Mouse (Mus musculus) v-Abl transformed pro-B cells (cell line): ENCODE data around the gene Rpa1.
"Not testable (repeated sequence)": the region's sequence is repeated elsewhere in the genome, so short reads cannot be mapped to it uniquely, and the experiment has no call there.

Experiments used
- in situ Hi-C, 2 experiments: fragments of 400-800 bp; cut with MboI; formaldehyde crosslinking; loops; one replicate each; pipeline ENCODE4 v1.15.1; 2025; ENCODE audit not compliant: unreplicated experiment in 2 of 2

Gene Rpa1

DNA sequence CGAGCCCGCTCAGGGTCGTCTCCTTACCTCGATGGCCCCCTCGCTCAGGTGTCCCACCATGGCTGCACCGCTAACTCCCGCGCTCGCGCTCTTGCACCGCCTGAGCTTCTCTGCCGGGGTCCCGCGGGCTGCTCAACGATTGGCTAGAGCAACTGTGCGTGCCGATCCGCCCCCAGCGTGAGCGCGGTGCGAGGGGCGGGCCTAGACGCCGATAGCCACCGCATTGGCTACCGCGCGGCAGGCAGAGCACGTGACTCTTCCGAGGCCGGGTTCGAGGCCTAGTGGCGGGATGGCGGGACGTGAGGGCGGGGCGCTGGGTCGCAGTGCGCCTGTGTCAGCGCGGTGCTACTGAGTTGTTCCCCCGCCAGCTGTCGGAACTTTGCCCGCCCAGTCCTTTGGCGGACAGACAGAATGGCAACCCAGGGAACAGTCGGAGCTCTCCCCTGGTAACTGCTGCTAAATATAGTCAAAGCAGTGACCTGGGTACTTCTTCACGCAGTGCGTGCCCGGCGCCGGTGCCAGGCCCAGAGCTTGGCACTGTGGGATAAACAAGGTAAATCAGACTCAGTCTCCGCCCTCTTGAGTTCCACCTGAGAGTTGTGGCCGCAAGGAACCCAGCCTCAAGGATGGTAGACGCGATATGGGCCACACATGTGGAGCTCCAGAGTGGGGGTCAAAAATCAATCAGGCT is at the start of gene Rpa1, which contains the start of gene Smyd4:
Gene Rpa1, minus strand, starts transcription at position 126 of the 691 bp plus-strand sequence.
Gene Smyd4, plus strand, starts transcription at position 235 of the 691 bp plus-strand sequence.
- in situ Hi-C loops: no loop called here

DNA sequence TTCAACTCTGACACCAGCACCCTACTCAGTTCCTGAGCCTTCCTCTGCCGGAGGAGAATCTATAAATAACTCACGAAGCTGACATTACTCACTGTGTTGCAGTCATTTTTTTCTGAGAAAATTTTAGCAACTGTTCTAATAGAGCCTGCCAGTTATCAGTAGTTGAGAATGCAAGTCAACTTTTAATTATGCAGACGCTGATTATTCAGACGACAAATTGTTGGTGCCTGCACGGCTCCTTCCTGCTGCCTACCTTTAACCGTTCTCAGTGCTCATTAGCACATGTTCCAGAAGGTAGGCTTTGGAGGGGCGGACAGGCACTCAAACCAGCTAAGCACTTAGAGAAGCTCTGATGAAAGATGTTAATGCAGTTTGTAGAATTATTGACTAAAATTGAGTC is 49.3 kb upstream of the Rpa1 start:
- in situ Hi-C loops: no loop called here

DNA sequence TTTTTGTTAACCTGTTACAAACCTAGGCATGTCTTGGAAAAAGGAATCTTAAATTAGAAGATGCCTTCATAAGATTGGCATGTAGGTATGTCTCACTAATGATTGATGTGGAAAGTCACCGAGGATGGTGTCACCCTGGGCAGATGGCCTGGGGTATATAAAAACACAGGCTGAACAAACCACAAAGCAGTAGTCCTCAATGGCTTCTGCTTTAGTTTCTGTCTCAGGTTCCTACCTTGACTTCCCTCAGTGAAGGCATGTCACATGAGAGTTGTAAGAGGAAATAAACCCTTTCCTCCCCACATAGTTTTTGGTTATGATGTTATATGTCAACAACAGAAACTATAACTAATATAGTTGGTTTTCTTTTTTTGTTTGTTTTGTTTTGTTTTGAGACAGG is 47.5 kb upstream of the Rpa1 start:
- in situ Hi-C loops: no loop called here

DNA sequence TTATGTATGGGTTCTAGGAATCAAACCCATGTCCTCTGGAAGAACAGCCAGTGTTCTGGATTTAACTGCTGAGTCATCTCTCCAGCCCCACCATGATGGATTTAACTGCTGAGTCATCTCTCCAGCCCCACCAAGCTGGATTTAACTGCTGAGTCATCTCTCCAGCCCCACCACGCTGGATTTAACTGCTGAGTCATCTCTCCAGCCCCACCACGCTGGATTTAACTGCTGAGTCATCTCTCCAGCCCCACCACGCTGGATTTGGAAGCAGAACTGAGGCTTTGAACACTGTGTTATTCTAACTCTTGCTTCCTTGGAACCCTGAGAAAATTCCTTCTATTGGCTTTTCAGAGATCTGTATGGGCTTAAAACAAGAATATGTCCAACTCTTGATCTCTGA is 35.4 kb upstream of the Rpa1 start:
- in situ Hi-C loops: loop anchor here in 1 of 2 experiments (10.0 kb wide), 1 partner anchor 189 kb away; the partner anchor contains the start of genes Dph1 and Rtn4rl1

DNA sequence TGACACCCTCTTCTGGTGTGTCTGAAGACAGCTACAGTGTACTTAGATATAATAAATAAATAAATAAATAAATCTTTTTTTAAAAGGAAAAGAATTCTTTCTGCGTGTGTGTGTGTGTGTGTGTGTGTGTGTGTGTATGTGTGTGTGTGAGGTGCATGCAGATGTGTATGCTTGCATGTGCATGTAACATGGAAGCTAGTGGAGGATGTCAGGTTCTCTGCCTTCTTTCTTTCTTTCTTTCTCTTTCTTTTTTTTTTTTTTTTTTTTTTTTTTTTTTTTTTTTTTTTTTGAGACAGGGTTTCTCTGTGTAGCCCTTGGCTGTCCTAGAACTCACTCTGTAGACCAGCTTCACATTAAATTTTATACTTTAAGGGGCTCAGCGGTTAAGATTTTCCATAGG is 30.7 kb upstream of the Rpa1 start:
- in situ Hi-C loops: not testable (repeated sequence)

DNA sequence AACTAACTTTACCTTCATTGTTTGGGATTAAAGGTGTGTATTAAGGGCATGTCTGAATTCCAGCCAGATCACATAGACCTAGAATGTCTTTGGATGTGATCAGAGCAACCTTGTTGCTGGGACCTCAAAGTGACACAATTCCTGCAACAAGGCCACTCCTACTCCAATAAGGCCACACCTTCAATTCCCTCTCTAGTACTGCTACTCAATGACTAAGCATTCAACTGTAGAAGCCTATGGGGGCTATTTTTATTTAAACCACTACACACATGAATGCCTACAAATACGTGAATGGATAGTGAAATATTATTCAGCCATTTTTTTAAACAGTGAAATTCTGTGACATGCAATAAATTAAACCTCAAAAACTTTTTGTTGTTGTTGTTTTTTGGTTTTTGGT is 29.0 kb upstream of the Rpa1 start:
- in situ Hi-C loops: no loop called here

DNA sequence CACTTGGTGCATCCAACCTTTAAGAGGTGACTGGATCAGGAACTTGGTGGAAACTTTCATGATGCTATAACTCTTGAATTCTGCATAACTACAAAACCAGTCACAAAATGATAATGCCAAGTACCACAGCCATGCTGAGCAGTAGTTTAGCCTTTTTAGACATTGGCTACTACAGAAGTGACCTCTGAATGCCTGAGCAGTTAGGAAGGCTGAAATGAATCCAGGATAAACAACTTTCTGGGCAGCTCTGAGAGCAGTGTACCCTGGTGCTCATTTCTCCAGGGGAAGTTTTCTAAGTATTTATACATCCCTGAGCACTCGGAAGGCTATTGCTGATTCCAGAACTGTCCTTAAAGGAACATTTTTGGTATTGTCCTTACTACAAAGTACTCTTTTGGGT is 7.4 kb upstream of the Rpa1 start:
- in situ Hi-C loops: no loop called here

DNA sequence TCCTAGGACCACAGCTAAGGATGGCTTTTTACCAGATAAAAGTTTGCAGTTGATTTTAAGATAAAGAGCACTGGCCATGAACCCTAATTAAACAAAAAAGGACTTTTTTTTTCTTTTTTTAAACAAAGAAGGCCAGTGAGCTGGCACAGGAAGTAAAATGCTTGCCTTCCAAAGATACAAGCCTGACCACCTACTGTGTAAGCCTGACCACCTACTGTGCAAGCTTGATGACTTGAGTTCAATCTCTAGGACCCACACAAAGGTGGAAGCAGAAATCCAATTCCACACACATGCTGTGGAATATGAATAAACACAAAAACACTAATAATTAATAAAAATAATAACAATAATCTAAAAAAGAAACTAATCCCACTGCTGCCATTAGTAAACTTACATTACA is 3.1 kb upstream of the Rpa1 start:
- in situ Hi-C loops: no loop called here

DNA sequence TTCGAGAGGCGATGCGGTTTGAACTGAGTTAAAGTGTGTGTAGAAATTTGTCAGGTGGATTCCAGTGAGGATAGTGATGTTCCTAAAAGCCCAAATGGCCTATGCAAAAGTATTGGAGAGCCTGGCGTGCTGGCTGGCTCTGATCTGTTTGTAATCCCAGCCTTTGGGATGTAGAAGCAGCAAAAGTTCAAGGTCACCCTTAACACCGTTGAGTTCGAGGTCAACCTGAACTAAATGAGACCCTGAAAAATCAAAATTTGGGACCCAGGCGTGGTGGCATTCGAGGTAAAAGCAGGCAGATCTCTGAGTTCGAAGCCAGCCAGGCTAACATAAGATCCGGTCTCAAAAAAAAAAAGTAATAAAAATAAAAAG is 752 bp upstream of the Rpa1 start:
- in situ Hi-C loops: no loop called here

DNA sequence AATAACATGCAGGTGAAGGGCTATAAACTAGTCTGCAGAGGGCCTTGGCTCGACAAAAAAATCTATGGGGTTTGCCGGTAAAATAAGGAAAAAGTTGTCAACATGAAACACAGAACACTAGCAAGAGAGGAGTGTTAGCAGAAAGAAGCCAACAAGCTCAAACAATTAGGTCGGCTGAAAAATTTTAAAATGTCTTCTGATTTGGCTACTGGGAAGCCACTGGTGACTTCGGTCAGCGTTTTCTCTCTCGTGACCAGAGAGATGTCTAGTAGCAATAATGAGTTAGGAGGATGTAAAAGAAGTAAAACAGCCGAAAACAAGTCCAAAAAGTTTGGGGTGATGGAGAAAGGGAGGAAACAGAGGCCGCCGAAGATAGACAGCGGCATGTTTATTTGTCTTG is 528 bp downstream of the Rpa1 start:
- in situ Hi-C loops: no loop called here

DNA sequence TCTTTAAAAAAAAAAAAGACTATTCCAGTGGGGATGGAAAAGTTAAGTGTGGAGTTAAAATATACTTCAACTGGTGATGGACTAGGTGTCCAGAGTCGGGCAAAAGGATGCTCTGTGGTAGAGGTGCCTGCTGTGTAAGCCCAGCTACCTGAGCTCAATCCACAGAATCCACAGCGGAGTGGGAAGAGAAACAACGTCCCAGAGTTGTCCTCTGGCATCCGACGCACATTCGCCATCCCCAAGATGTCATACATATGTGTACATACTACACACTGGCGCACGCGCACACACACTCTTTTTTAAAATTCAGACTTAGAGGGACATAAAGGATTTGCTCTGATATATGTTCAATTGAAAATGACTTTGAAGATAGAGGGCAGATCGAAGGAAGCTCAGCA is 937 bp downstream of the Rpa1 start:
- in situ Hi-C loops: no loop called here

DNA sequence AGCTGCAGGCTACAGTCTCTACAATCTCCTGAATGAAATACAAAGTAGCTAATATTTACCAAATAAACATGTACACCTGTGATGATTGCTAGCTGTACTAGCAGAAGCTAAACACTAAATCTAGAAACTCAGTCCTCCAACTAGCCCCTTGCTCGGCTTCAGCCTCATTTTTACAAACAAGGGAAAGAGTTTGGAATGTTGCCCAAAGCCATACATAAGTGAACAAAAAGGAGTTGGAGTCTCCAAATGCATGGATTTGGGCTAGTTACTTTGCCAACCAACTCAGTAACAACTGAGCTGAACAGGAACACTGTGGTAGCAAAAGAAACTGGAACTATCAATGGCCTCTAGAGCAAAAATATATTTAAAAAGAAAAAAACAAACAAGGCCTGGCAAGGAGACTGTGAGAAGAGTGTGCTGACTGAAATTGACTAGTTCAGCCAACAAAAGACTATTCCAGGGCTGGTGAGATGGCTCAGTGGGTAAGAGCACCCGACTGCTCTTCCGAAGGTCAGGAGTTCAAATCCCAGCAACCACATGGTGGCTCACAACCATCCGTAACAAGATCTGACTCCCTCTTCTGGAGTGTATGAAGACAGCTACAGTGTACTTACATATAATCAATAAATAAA is 1.5 kb downstream of the Rpa1 start:
- in situ Hi-C loops: no loop called here

DNA sequence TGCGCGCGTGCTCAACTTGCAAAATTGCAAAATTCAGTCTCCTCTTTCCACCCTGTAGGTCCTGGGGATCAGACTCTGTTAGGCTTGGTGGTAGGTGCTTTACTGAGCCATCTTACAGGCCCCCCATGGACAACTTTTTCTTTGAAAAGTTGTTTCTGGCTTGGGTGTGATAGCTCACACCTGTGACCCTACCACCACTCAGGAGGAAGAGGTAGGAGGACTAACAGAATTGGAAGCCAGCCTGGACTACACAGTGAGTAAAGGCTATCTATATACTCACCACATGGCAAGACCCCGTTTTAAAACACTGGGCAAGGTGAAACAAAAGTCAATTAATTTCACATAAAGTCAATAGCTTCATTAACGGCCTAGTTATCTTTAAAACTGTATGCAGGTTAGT is 3.4 kb downstream of the Rpa1 start:
- in situ Hi-C loops: no loop called here

DNA sequence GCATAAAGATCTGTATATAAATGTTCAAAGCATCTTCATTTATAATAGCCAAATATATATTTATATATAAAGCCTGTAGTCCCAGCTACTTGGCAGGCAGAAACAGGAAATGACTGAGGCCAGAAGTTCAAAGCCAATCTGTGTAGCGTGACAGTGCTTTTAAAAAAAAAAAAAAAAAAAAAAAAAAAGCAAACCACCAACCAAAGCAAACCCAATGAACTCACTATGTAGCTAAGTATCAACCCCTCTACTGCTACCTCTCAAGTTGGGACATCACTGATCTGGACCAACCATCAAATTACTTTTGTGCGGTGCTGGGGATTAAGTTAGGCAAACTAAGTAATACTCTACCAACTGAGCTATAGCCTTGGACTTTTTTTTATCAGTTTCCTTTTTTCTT is 4.0 kb downstream of the Rpa1 start:
- in situ Hi-C loops: no loop called here

DNA sequence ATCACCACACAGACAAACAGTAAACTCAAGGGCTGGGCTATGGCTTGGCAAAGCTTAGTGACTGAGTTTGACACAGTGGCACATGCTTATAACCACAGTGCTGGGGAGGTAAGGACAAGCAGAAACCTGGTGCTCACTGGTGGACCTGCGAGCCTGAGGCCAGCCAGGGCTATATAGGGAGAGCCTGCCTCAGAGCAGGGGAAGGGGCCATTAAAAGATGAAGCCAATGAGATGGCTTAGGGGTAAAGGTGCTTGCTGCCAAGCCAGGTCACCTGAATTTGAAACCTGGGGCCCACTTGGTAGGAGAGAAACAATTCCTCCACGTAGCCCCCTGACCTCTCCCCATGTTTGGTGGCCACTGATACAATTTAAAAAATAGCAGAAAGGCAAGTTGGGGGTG is 5.0 kb downstream of the Rpa1 start:
- in situ Hi-C loops: no loop called here

DNA sequence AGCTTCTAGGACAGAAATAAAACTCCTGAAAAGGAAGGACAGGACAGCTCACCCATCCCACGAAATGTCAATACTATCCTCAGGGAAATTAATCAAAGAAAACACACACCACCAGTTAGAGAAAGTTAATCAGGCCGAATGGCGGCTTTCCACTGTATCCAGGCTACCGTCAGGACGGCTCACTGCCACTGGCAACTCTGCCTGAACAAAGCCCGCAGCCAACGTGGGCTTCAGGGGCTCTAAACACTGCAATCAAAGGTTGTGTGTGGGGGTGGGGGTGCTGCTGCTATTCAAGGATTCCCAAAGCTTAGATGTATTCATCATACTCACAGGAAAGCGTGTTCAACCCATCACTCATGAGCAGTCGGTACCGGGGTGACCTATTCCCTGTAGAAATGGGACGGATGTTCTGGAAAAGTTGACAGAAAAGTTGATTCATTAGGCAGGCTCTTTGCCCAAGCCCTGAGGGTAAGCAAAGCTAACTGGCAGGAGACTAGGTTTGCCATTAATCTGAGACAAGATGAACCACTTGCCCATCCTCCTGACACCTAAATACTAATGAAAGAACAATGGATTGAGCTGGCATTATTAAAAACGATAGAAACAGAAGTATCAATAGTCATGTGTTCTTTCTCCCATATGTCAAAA is 7.3 kb downstream of the Rpa1 start:
- in situ Hi-C loops: no loop called here

DNA sequence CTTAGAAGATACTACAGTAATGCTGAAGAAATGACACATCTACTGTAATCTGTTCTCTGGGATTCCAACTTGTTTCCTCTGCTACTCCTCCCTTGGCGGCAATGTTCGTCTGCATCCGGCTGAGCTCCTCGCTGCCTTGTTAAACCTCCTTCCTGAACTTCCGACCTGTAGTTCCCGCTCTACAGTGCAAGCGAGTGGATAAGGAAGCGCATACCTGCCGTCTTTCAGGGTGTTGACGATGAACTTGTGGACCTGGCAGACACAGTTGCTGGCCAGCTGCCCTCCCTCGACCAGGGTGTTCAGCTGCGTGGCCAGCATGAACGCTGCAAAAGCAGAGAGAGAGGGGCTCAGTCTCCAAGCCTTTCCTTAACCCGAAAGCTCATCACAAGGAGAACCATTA is 8.0 kb downstream of the Rpa1 start:
- in situ Hi-C loops: no loop called here

DNA sequence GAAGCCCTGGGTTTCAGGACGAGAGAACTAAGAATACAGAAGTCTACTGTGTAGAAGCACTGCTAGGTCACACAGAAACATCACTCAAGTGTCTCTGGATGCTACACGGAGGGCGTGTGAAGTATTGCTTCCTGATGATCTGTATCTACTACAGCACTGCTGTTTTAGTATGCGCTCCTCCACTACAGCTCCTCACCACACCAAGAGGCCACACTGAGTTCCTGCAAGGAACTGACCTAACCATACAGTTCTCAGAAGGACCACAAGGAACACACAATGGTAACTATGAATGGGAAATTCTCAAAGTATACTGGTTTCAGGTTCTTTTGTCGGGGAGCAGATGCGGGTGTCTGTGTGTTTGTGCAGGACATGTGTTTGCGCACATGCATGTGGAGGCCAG is 10.9 kb downstream of the Rpa1 start:
- in situ Hi-C loops: no loop called here

DNA sequence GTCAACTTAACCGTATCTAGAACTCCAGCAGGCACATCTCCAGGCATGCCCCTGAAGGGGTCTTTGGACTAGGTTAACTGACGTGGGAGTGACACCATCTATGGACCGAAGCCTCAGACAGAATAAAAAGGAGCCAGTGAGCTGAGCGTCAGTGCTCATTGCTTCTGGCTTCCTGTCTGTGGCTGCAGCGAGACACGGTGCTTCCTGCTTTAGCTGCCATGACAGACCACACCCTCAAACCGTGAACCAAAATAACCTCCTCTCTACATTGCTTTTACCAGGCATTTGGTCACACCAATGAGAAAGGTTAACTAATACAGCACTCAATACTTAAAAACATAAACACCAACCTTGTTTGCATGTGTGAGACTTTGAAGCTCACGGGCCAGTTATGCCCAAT is 11.4 kb downstream of the Rpa1 start:
- in situ Hi-C loops: no loop called here

DNA sequence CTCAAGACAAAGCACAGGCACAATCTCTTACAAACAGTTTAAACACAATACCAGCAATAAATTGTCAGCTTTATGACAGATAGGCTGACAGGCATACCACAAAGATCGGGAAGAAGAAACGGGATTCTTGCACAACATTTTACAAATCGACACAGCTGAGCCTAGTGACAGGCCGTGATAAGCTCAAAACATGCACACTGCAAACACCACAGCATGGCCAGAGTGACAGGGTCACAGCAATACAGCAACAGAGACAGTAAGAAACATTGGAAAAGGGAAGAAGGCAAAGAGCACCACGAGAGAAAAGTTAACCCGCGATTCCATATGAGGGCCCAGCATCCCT is 22.2 kb downstream of the Rpa1 start:
- in situ Hi-C loops: no loop called here

DNA sequence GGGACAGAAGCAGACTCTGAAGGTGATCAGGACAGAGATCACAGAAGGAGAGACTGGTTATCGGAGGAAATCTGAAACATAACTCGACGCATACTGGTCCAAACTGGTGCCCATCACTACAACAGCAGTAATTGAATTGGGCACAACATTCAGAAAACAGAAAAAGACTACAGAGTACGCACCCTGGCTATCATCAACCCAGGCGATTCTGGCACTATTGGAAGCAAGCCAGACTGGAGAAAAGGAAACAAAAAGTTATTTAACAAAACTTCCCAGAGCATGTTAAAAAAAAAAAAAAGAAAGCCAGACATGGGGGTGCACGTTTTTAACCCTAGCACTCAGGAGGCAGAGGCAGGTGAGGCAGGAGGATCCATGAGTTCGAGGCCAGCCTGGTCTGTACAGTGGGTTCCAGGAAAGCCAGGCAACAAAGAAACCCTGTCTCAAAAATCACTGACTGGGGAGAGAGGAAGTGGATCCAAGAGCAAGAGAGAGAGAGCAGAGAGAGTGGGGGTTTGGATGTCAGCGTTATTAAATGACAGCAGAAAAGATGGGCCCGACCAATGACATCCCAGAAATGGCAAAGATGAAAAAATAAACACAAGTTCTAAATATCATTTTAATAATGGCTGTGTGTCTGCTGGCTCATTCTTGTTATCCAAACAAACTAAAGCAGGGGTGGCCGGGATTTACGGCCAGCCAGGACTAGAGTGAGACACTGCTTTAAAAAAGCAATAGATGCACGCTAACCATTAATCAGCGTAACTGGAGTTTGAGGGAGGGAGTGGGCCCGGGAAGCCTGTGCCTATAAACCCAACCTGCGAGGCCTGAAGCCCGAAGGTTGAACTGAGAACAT is 22.8 kb downstream of the Rpa1 start:
- in situ Hi-C loops: no loop called here
